In genomic region chr4:142303374-142304020, GRCm38 (mm10) we compare ENCODE assay signal across 11 mouse cellular contexts.
DNase-seq lines count a peak whose midpoint lies in the region; ATAC-seq and TF ChIP-seq lines count a peak whose summit lies in the region.
"Had no signal": no experiment of that assay in that cellular context is flagged by ENCODE, and none has a peak within 500 bp of the region (broad histone marks: within the 10 kb centered on the region; RNA-seq: fewer than 3 reads in every experiment).

No protein-coding gene starts in this region.

- no peaks in the 10 kb centered on the region for H3K9me3 ChIP-seq in midbrain, embryonic 11.5 days (ENCODE audit: control insufficient read depth, low read length)
- H3K9me3 ChIP-seq in midbrain, embryonic 16.5 days (replicated peaks; ENCODE audit: control insufficient read depth, low read length, poor library complexity, severe bottlenecking), result no peaks in the 10 kb centered on the region
- H3K9me3 ChIP-seq in midbrain, postnatal 0 days (ENCODE audit: low read length), result no peaks in the 10 kb centered on the region
- H3K9me3 ChIP-seq: limb, embryonic 12.5 days had no signal

- no peaks in the 10 kb centered on the region for H3K27me3 ChIP-seq in midbrain, embryonic 11.5 days (ENCODE audit: control insufficient read depth, insufficient read depth, low read length)
- no peaks in the 10 kb centered on the region for H3K27me3 ChIP-seq in midbrain, embryonic 16.5 days (ENCODE audit: control insufficient read depth, insufficient read depth, low read depth, low read length)
- no peaks in the 10 kb centered on the region for H3K27me3 ChIP-seq in midbrain, postnatal 0 days (ENCODE audit: insufficient read depth, low read length)
- H3K27me3 ChIP-seq: limb, embryonic 12.5 days had no signal

- no peaks in the 10 kb centered on the region for H3K36me3 ChIP-seq in midbrain, embryonic 11.5 days (ENCODE audit: control insufficient read depth, insufficient read depth, low read length)
- H3K36me3 ChIP-seq in midbrain, embryonic 16.5 days (ENCODE audit: control insufficient read depth, insufficient read depth, low read length), result no peaks in the 10 kb centered on the region
- no peaks in the 10 kb centered on the region for H3K36me3 ChIP-seq in midbrain, postnatal 0 days (ENCODE audit: insufficient read depth, low read length)
- H3K36me3 ChIP-seq: limb, embryonic 12.5 days had no signal

- TF ChIP-seq CTCF in midbrain, postnatal 0 days (IDR thresholded peaks at IDR 0.05), result no peak

- H3K4me1 ChIP-seq in midbrain, embryonic 11.5 days (ENCODE audit: control insufficient read depth, insufficient read depth, low read length), result peaks cover 23% of the 10 kb centered on the region
- H3K4me1 ChIP-seq in midbrain, embryonic 16.5 days (ENCODE audit: control insufficient read depth, insufficient read depth, low read length), result peaks cover 34% of the 10 kb centered on the region
- peaks cover 16% of the 10 kb centered on the region; the same call in 1 of the 2 replicates for H3K4me1 ChIP-seq in midbrain, postnatal 0 days (ENCODE audit: insufficient read depth, low read length)

- no peak overlapping the region for H3K4me2 ChIP-seq in midbrain, embryonic 11.5 days
- no peak overlapping the region for H3K4me2 ChIP-seq in midbrain, embryonic 16.5 days (ENCODE audit: low read length)
- no peak overlapping the region for H3K4me2 ChIP-seq in midbrain, postnatal 0 days (ENCODE audit: low read depth, low read length, poor library complexity, severe bottlenecking)
- H3K4me2 ChIP-seq: limb, embryonic 12.5 days had no signal

- DNase-seq in adrenal gland, adult (ENCODE audit: inconsistent age in 2 of 2, low spot score in 1 of 2), result peak; percentile 16 to 37
- no peak for DNase-seq in adrenal gland, postnatal 4 days (ENCODE audit: low spot score in 2 of 2)
- peak; percentile 6 for DNase-seq in midbrain, embryonic 11.5 days (ENCODE audit: low spot score, missing footprints)
- DNase-seq in cerebellum, postnatal 4 days (ENCODE audit: low spot score in 2 of 2), result peak; percentile 56 to 89
- peak; percentile 83 for DNase-seq in midbrain, postnatal 0 days (ENCODE audit: low spot score)
- no peak for DNase-seq in spleen, postnatal 10 days (ENCODE audit: low spot score in 2 of 2)
- no peak for DNase-seq in embryo, embryonic 9.5 days (ENCODE audit: extremely low spot score)
- DNase-seq: kidney, postnatal 14 days; lung, postnatal 10 days had no signal

- H3K27ac ChIP-seq in midbrain, embryonic 11.5 days (ENCODE audit: low read depth, low read length), result no peak overlapping the region
- H3K27ac ChIP-seq in midbrain, embryonic 16.5 days (ENCODE audit: low read length), result no peak overlapping the region
- H3K27ac ChIP-seq in midbrain, postnatal 0 days (ENCODE audit: low read depth, low read length), result no peak overlapping the region
- H3K27ac ChIP-seq: limb, embryonic 12.5 days had no signal

- no peak overlapping the region for H3K9ac ChIP-seq in midbrain, embryonic 11.5 days (ENCODE audit: low read length)
- H3K9ac ChIP-seq in midbrain, embryonic 16.5 days (ENCODE audit: low read depth, low read length), result no peak overlapping the region
- H3K9ac ChIP-seq in midbrain, postnatal 0 days (replicated peaks; ENCODE audit: low read length, poor library complexity, severe bottlenecking), result no peak overlapping the region
- H3K9ac ChIP-seq: limb, embryonic 12.5 days had no signal

- H3K4me3 ChIP-seq in midbrain, embryonic 11.5 days (ENCODE audit: low read depth, low read length), result no peak overlapping the region
- no peak overlapping the region for H3K4me3 ChIP-seq in midbrain, embryonic 16.5 days (ENCODE audit: low read depth, low read length)
- H3K4me3 ChIP-seq in midbrain, postnatal 0 days (ENCODE audit: low read depth, low read length), result no peak overlapping the region
- H3K4me3 ChIP-seq: limb, embryonic 12.5 days had no signal

- 76% methylated on average over 10 of the region's 10 CpGs for WGBS in midbrain, embryonic 11.5 days
- 70% methylated on average over 10 of the region's 10 CpGs for WGBS in midbrain, embryonic 16.5 days
- WGBS in midbrain, postnatal 0 days, result 68% methylated on average over 10 of the region's 10 CpGs

- ATAC-seq in midbrain, embryonic 11.5 days (ENCODE audit: low FRiP score), result no peak
- ATAC-seq in midbrain, embryonic 16.5 days, result no peak
- peak; percentile 21; the same call in 1 of the 2 replicates for ATAC-seq in midbrain, postnatal 0 days (ENCODE audit: low FRiP score)

Comparison
In these comparisons a context has a peak if more than half of its experiments do, and no peak if none do; other contexts are left out.
1. DNase-seq: peak in adrenal gland, adult (2 of 2), midbrain, embryonic 11.5 days (single experiment), cerebellum, postnatal 4 days (2 of 2) and midbrain, postnatal 0 days (single experiment); none in adrenal gland, postnatal 4 days (0 of 2), spleen, postnatal 10 days (0 of 2) and embryo, embryonic 9.5 days (single experiment).